Mouse (Mus musculus) liver, embryonic 14.5 days (tissue): Measurements from ENCODE around the gene Gm26661.

Experiments
- CTCF ChIP-seq: IDR thresholded peaks from 2 replicates; pipeline ENCODE4 v1.5.1; 2016; ENCODE audit warnings: antibody characterized with exemption, low read depth, control low read depth
- EP300 ChIP-seq: IDR thresholded peaks from 2 replicates; pipeline ENCODE4 v1.6.1; 2016; ENCODE audit warnings: antibody characterized with exemption, low read depth

DNA sequence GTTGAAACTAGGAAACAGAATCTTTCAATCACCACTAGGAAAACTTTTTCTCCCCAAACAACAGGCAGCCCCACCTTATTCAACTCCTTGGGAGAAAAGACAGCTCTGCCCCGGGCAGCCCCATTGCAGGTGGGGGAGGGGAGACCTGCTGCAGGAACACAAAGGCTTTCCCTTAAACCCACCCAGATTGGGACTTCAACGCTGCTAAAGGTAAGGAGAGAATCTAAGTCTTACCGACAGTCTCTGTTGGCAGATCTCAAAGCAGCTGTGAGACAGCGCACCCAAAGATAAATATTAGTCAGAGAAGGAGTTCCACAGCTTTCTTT lies 41.7 kb upstream of the Gm26661 start:
- TF ChIP-seq CTCF (no peak), EP300 (no peak)
